Mouse (Mus musculus) spleen, postnatal 10 days (tissue): ENCODE results near the gene Kif1a.
"Not testable (repeated sequence)": the region's sequence is repeated elsewhere in the genome, so short reads cannot be mapped to it uniquely, and the experiment has no call there.

Experiments
- DNase-seq, 2 experiments: peaks; one replicate each; pipeline ENCODE4 v3.0.0; 2021 to 2022; ENCODE audit warnings: low spot score in 2 of 2

The Kif1a gene

DNA sequence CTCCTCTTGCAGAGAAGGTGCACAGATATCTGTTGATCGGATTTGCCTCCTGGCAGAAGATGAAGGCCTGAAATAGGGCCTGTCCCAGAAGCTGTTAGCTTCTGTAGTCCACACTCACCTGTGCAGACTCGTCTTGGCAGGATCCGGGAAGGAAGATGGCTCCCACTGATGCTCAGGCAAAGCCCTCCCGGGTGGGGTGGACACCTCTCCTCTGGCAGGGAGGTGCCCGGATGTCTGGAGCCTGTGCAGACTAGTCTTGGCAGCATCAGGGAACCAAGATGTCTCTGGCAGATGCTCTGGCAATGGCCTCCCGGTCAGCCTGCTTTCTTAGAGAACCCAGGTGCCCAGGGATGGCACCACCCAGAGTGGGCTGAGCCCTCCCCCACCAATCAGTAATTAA is 131.0 kb downstream of the Kif1a start:
- DNase-seq = not testable (repeated sequence)
